Mouse (Mus musculus): Measurements from ENCODE around the gene Lama5. TPM values are rescaled to one million over a fixed set of nuclear protein-coding genes. Genes with fewer than 3 reads are reported as not detected.
A peak's percentile ranks its signal among the peaks of the same experiment; 100 is the strongest.

The Lama5 gene
- polyA plus RNA-seq, 1 experiment from 2014 or later: 221 TPM

GRCm38 (mm10) chr2:180255701-180256100 lies 30.0 kb upstream of the Lama5 start:
- H3K27me3 ChIP-seq: no peaks in the 10 kb centered on the region
- ChIA-PET POLR2A (interaction anchor here (1.6 kb wide), 2 partner anchors 9 to 81 kb away, joined by 3 to 5 read pairs; no protein-coding TSS in a partner anchor), CTCF (interaction anchor here (1.1 to 1.9 kb wide), 3 partner anchors 19 to 82 kb away, joined by 3 to 5 read pairs (median 3); no protein-coding TSS in a partner anchor)
- ATAC-seq (no peak), DNase-seq (ENCODE audit: low read depth, low spot score) (no peak)
- no peak for TF ChIP-seq CTCF (IDR thresholded peaks at IDR 0.05)
- in situ Hi-C loops (cut with MboI; ENCODE audit: low pct_unique_long_range_greater_than_20kb): loop anchor here (10.0 kb wide), 2 partner anchors 71 to 181 kb away; partner anchors contain the start of gene Mtg2

GRCm38 (mm10) chr2:180254436-180255209 lies 29.0 kb upstream of the Lama5 start:
- no peaks in the 10 kb centered on the region for H3K27me3 ChIP-seq
- in situ Hi-C loops (cut with MboI; ENCODE audit: low pct_unique_long_range_greater_than_20kb): loop anchor here (5.0 to 10.0 kb wide), 4 partner anchors 37 to 332 kb away; partner anchors contain the start of gene Mtg2
- CTCF ChIA-PET: interaction anchor here (1.1 to 1.9 kb wide), 2 partner anchors 28 to 81 kb away, joined by 3 to 5 read pairs; no protein-coding TSS in a partner anchor
- POLR2A ChIA-PET: no interaction called here
- DNase-seq (ENCODE audit: low read depth, low spot score) (no peak), ATAC-seq (no peak)
- no peak for TF ChIP-seq CTCF (IDR thresholded peaks at IDR 0.05)

- DNase-seq (ENCODE audit: low read depth, low spot score) (no peak), ATAC-seq (no peak)
- in situ Hi-C loops (cut with MboI; ENCODE audit: low pct_unique_long_range_greater_than_20kb): loop anchor here (5.0 to 10.0 kb wide), 4 partner anchors 35 to 330 kb away; partner anchors contain the start of gene Mtg2
- no peak for TF ChIP-seq CTCF (IDR thresholded peaks at IDR 0.05)
- H3K27me3 ChIP-seq: no peaks in the 10 kb centered on the region
- ChIA-PET POLR2A (interaction anchor here (0.6 to 0.7 kb wide), 2 partner anchors 73 to 137 kb away, joined by 3 to 4 read pairs; no protein-coding TSS in a partner anchor), CTCF (interaction anchor here (0.9 to 2.9 kb wide), 12 partner anchors 10 to 88 kb away, joined by 3 to 18 read pairs (median 6); partner anchors contain the start of gene Adrm1)
Observed at GRCm38 (mm10) chr2:180251838-180252237, 26.2 kb upstream of the Lama5 start.

GRCm38 (mm10) chr2:180250930-180251611 lies 25.4 kb upstream of the Lama5 start:
- peak; percentile 70 for ATAC-seq
- H3K27me3 ChIP-seq: no peaks in the 10 kb centered on the region
- in situ Hi-C loops (cut with MboI; ENCODE audit: low pct_unique_long_range_greater_than_20kb): loop anchor here (5.0 to 10.0 kb wide), 4 partner anchors 34 to 329 kb away; partner anchors contain the start of gene Mtg2
- POLR2A ChIA-PET: interaction anchor here (0.8 kb wide), 1 partner anchor 33 kb away, joined by 3 read pairs; no protein-coding TSS in a partner anchor
- no peak for TF ChIP-seq CTCF (IDR thresholded peaks at IDR 0.05)
- CTCF ChIA-PET: interaction anchor here (0.6 to 2.9 kb wide), 22 partner anchors 9 to 148 kb away, joined by 3 to 18 read pairs (median 4); partner anchors contain the start of gene Adrm1
- DNase-seq (ENCODE audit: low read depth, low spot score): no peak

- TF ChIP-seq CTCF (IDR thresholded peaks at IDR 0.05): no peak
- DNase-seq (ENCODE audit: low read depth, low spot score) (no peak), ATAC-seq (no peak)
- ChIA-PET CTCF (interaction anchor here (2.2 kb wide), 1 partner anchor 75 kb away, joined by 13 read pairs; no protein-coding TSS in a partner anchor), POLR2A (interaction anchor here (1.7 kb wide), 1 partner anchor 47 kb away, joined by 3 read pairs; no protein-coding TSS in a partner anchor)
- no peaks in the 10 kb centered on the region for H3K27me3 ChIP-seq
- in situ Hi-C loops (cut with MboI; ENCODE audit: low pct_unique_long_range_greater_than_20kb): no loop called here
Observed at GRCm38 (mm10) chr2:180248947-180249660, 23.4 kb upstream of the Lama5 start.

- in situ Hi-C loops (cut with MboI; ENCODE audit: low pct_unique_long_range_greater_than_20kb): no loop called here
- no peak for DNase-seq (ENCODE audit: low read depth, low spot score)
- POLR2A ChIA-PET: no interaction called here
- TF ChIP-seq CTCF (IDR thresholded peaks at IDR 0.05): no peak
- no peaks in the 10 kb centered on the region for H3K27me3 ChIP-seq
- CTCF ChIA-PET: no interaction called here
- no peak for ATAC-seq
Observed at GRCm38 (mm10) chr2:180247916-180248315, 22.3 kb upstream of the Lama5 start.

GRCm38 (mm10) chr2:180243108-180243507 lies 17.4 kb upstream of the Lama5 start:
- H3K27me3 ChIP-seq: no peaks in the 10 kb centered on the region
- ATAC-seq (no peak), DNase-seq (ENCODE audit: low read depth, low spot score) (no peak)
- TF ChIP-seq CTCF (IDR thresholded peaks at IDR 0.05): no peak
- ChIA-PET CTCF (interaction anchor here (1.9 kb wide), 1 partner anchor 8 kb away, joined by 7 read pairs; no protein-coding TSS in a partner anchor), POLR2A (interaction anchor here (1.3 kb wide), 1 partner anchor 69 kb away, joined by 3 read pairs; no protein-coding TSS in a partner anchor)
- in situ Hi-C loops (cut with MboI; ENCODE audit: low pct_unique_long_range_greater_than_20kb): no loop called here

- CTCF ChIA-PET: interaction anchor here (1.1 kb wide), 1 partner anchor 22 kb away, joined by 3 read pairs; no protein-coding TSS in a partner anchor
- DNase-seq (ENCODE audit: low read depth, low spot score): no peak
- no peaks in the 10 kb centered on the region for H3K27me3 ChIP-seq
- no peak for ATAC-seq
- in situ Hi-C loops (cut with MboI; ENCODE audit: low pct_unique_long_range_greater_than_20kb): no loop called here
- no peak for TF ChIP-seq CTCF (IDR thresholded peaks at IDR 0.05)
- POLR2A ChIA-PET: interaction anchor here (1.0 kb wide), 1 partner anchor 14 kb away, joined by 3 read pairs; no protein-coding TSS in a partner anchor
Observed at GRCm38 (mm10) chr2:180238591-180238990, 12.9 kb upstream of the Lama5 start.

- TF ChIP-seq CTCF (IDR thresholded peaks at IDR 0.05): no peak
- ATAC-seq (no peak), DNase-seq (ENCODE audit: low read depth, low spot score) (no peak)
- in situ Hi-C loops (cut with MboI; ENCODE audit: low pct_unique_long_range_greater_than_20kb): no loop called here
- CTCF ChIA-PET: interaction anchor here (1.1 to 3.9 kb wide), 2 partner anchors 14 to 21 kb away, joined by 3 to 18 read pairs; no protein-coding TSS in a partner anchor
- POLR2A ChIA-PET: interaction anchor here (1.0 kb wide), 1 partner anchor 13 kb away, joined by 3 read pairs; no protein-coding TSS in a partner anchor
- H3K27me3 ChIP-seq: no peaks in the 10 kb centered on the region
Observed at GRCm38 (mm10) chr2:180237601-180238345, 12.1 kb upstream of the Lama5 start.
